Mouse (Mus musculus) layer of hippocampus, adult 9-10 months (tissue): ENCODE measurements around the gene Rdh7.
A peak's percentile ranks its signal among the peaks of the same experiment; 100 is the strongest.
"Not testable (repeated sequence)": the region's sequence is repeated elsewhere in the genome, so short reads cannot be mapped to it uniquely, and the experiment has no call there.

Experiments used
- DNase-seq: peaks from one replicate; pipeline ENCODE4 v3.0.0; 2022; ENCODE audit warnings: low spot score

The Rdh7 gene

GRCm38 (mm10) chr10:127893163-127894022 is 4.8 kb upstream of the Rdh7 start:
- DNase-seq, result not testable (repeated sequence)

- DNase-seq, result no peak
Observed at GRCm38 (mm10) chr10:127891481-127891880, 2.9 kb upstream of the Rdh7 start.

- DNase-seq, result no peak
Observed at GRCm38 (mm10) chr10:127886971-127887370, 1.6 kb downstream of the Rdh7 start.

GRCm38 (mm10) chr10:127886551-127886950 is 2.1 kb downstream of the Rdh7 start:
- DNase-seq, result no peak

GRCm38 (mm10) chr10:127881041-127881440 is 7.6 kb downstream of the Rdh7 start:
- DNase-seq, result no peak

GRCm38 (mm10) chr10:127879155-127879688 is 9.4 kb downstream of the Rdh7 start:
- DNase-seq, result no peak

- DNase-seq, result no peak
Observed at GRCm38 (mm10) chr10:127878262-127879057, 10.2 kb downstream of the Rdh7 start.

- DNase-seq, result no peak
Observed at GRCm38 (mm10) chr10:127877681-127878080, 10.9 kb downstream of the Rdh7 start.

- peak; percentile 6 for DNase-seq
Observed at GRCm38 (mm10) chr10:127872484-127872883, 16.1 kb downstream of the Rdh7 start.

GRCm38 (mm10) chr10:127866232-127866631 is 22.4 kb downstream of the Rdh7 start, which contains the start of gene Rdh16f2:
Gene Rdh16f2 (plus strand): TSS chr10:127866474.
- DNase-seq, result no peak

GRCm38 (mm10) chr10:127864931-127865330 is 23.7 kb downstream of the Rdh7 start:
- no peak for DNase-seq

GRCm38 (mm10) chr10:127856376-127856775 is 32.2 kb downstream of the Rdh7 start:
- DNase-seq, result no peak

- DNase-seq, result no peak
Observed at GRCm38 (mm10) chr10:127849628-127850027, 39.0 kb downstream of the Rdh7 start, which contains the start of gene Rdh19. Gene Rdh19 (plus strand): TSS chr10:127849928.

- DNase-seq, result no peak
Observed at GRCm38 (mm10) chr10:127848089-127848488, 40.5 kb downstream of the Rdh7 start.

GRCm38 (mm10) chr10:127845945-127846344 is 42.7 kb downstream of the Rdh7 start:
- not testable (repeated sequence) for DNase-seq

GRCm38 (mm10) chr10:127840776-127841175 is 47.8 kb downstream of the Rdh7 start:
- DNase-seq, result no peak

GRCm38 (mm10) chr10:127838539-127838938 is 50.1 kb downstream of the Rdh7 start:
- DNase-seq, result no peak

- not testable (repeated sequence) for DNase-seq
Observed at GRCm38 (mm10) chr10:127837793-127838192, 50.8 kb downstream of the Rdh7 start.

- DNase-seq, result no peak
Observed at GRCm38 (mm10) chr10:127835292-127835691, 53.3 kb downstream of the Rdh7 start.

- DNase-seq, result not testable (repeated sequence)
Observed at GRCm38 (mm10) chr10:127834186-127834585, 54.4 kb downstream of the Rdh7 start.
